Mouse (Mus musculus) lung, postnatal 0 days (tissue): ENCODE measurements around the gene Elavl2. TPM values are rescaled to one million over a fixed set of nuclear protein-coding genes. Genes with fewer than 3 reads are reported as not detected.

ENCODE experiments used
- ATAC-seq: fragments of 200-750 bp; cut with Nextera tagmentation; 2 replicates; pipeline ENCODE4 v1.8.0; 2017; ENCODE audit warnings: moderate library complexity
- DNase-seq: peaks from one replicate; pipeline ENCODE4 v3.0.0-alpha.2; 2016; ENCODE audit warnings: low spot score
- H3K27ac ChIP-seq: fragments of 300-500 bp; sonication (generic); 2 replicates; pipeline ENCODE4 v1.5.1; 2014; ENCODE audit warnings: antibody characterized with exemption, mild to moderate bottlenecking, low read length, mixed read lengths
- H3K27me3 ChIP-seq: fragments of 300-500 bp; sonication (generic); replicated peaks from 2 replicates; pipeline ENCODE4 v1.6.1; 2014; ENCODE audit warnings: low read length, mixed read lengths; ENCODE audit not compliant: insufficient read depth
- H3K36me3 ChIP-seq: fragments of 300-500 bp; sonication (generic); 2 replicates; pipeline ENCODE4 v1.6.1; 2014; ENCODE audit warnings: low read length, mixed read lengths; ENCODE audit not compliant: insufficient read depth
- H3K4me1 ChIP-seq: fragments of 300-500 bp; sonication (generic); 2 replicates; pipeline ENCODE4 v1.6.1; 2014; ENCODE audit warnings: antibody characterized with exemption, low read depth, low read length, mixed read lengths; ENCODE audit not compliant: insufficient read depth
- H3K4me2 ChIP-seq: fragments of 300-500 bp; sonication (generic); replicated peaks from 2 replicates; pipeline ENCODE4 v1.6.1; 2014; ENCODE audit warnings: low read depth, mild to moderate bottlenecking, low read length, moderate library complexity, mixed read lengths
- H3K4me3 ChIP-seq: fragments of 300-500 bp; sonication (generic); 2 replicates; pipeline ENCODE4 v1.5.1; 2014; ENCODE audit warnings: low read depth, low read length
- H3K9ac ChIP-seq: fragments of 300-500 bp; sonication (generic); replicated peaks from 2 replicates; pipeline ENCODE4 v1.6.1; 2014; ENCODE audit warnings: low read depth, mild to moderate bottlenecking
- H3K9me3 ChIP-seq: fragments of 300-500 bp; sonication (generic); 2 replicates; pipeline ENCODE4 v1.6.1; 2016; ENCODE audit warnings: low read length, mixed read lengths
- CTCF ChIP-seq: IDR thresholded peaks from 2 replicates; pipeline ENCODE4 v1.5.1; 2016; ENCODE audit warnings: antibody characterized with exemption, mild to moderate bottlenecking
- EP300 ChIP-seq: IDR thresholded peaks from 2 replicates; pipeline ENCODE4 v1.6.1; 2016; ENCODE audit warnings: antibody characterized with exemption, mild to moderate bottlenecking, control low read depth
- WGBS: fragments of 180-500 bp; shearing (Covaris S2); extraction: QIAGEN DNeasy Blood & Tissue Kit; methylation state at CpG from one replicate; pipeline ENCODE4 v1.1.7; 2014; 5-methylcytosine and 5-hydroxymethylcytosine counted together
- polyA plus RNA-seq: library from polyadenylated mRNA; unstranded; fragments of >200 nt; fragmentation: Nextera tagmentation; extraction: Ambion mirVana; gene quantifications from 2 replicates; pipeline ENCODE4 v1.2.1, GENCODE M21; 2015

Gene Elavl2
- polyA plus RNA-seq, 1 experiment from 2014 or later = 0.39 TPM

DNA sequence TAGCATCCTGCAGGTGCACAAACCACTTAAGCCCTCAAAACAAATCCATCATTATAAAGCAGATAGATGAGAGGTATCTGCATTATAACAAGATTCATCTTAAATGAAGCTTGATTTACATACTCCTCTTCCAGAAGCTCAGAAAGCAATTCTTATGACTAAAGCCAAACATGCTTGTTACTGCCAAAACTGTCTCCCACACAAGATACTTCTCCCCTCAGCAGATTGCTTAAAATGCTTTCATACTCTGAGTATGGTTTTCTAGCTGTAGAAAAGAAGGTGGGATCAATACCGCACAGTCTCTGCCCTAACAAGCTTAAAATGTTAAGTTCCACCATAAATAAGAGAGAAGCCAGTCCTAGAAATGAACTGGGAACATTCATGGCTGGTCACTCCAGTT lies 109.1 kb downstream of the Elavl2 start:
- no peak overlapping the region for H3K4me2 ChIP-seq
- H3K27me3 ChIP-seq = no peaks in the 10 kb centered on the region
- H3K9ac ChIP-seq = no peak overlapping the region
- H3K36me3 ChIP-seq = no peaks in the 10 kb centered on the region
- no peaks in the 10 kb centered on the region for H3K4me1 ChIP-seq
- ATAC-seq = no peak
- H3K4me3 ChIP-seq = no peak overlapping the region
- H3K27ac ChIP-seq = no peak overlapping the region
- no peak for TF ChIP-seq CTCF
- TF ChIP-seq EP300 = no peak
- no peak for DNase-seq
- no peaks in the 10 kb centered on the region for H3K9me3 ChIP-seq
- 93% methylated on average over 1 of the region's 1 CpGs for WGBS

DNA sequence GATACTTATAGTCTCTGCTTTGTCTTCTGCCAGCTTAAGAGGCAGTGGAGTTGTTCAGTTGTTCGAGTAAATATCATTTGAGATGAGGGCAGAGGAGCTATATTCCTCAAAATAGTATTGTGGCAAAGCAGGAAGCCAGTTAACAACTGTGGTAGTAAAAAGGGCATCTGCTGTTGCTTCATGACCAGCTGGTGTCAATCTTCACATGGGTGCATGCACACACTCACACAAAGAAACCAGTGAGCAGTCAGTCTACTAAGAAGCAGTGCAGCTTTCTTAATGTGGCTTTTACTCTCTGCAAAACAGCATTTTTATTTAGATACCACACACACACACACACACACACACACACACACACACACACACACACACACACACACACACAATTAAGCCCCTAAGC lies 110.2 kb downstream of the Elavl2 start:
- Histone ChIP-seq H3K9me3 (no peaks in the 10 kb centered on the region), H3K27ac (no peak overlapping the region), H3K4me2 (no peak overlapping the region), H3K36me3 (no peaks in the 10 kb centered on the region), H3K4me3 (no peak overlapping the region), H3K9ac (no peak overlapping the region), H3K27me3 (no peaks in the 10 kb centered on the region), H3K4me1 (no peaks in the 10 kb centered on the region)
- 71% methylated on average over 1 of the region's 1 CpGs for WGBS
- ATAC-seq (no peak), DNase-seq (no peak)
- no peak for TF ChIP-seq EP300
- no peak for TF ChIP-seq CTCF

GRCm38 (mm10) chr4:91289151-91289550 lies 111.4 kb downstream of the Elavl2 start:
- ATAC-seq (no peak), DNase-seq (no peak)
- TF ChIP-seq CTCF = no peak
- TF ChIP-seq EP300 = no peak
- Histone ChIP-seq H3K27me3 (no peaks in the 10 kb centered on the region), H3K4me1 (no peaks in the 10 kb centered on the region), H3K27ac (no peak overlapping the region), H3K4me2 (no peak overlapping the region), H3K36me3 (no peaks in the 10 kb centered on the region), H3K4me3 (no peak overlapping the region), H3K9ac (no peak overlapping the region), H3K9me3 (no peaks in the 10 kb centered on the region)
- WGBS = 76% methylated on average over 1 of the region's 1 CpGs

- Histone ChIP-seq H3K36me3 (no peaks in the 10 kb centered on the region), H3K9ac (no peak overlapping the region), H3K27ac (no peak overlapping the region), H3K4me2 (no peak overlapping the region), H3K27me3 (no peaks in the 10 kb centered on the region), H3K9me3 (no peaks in the 10 kb centered on the region), H3K4me1 (no peaks in the 10 kb centered on the region), H3K4me3 (no peak overlapping the region)
- 75% methylated on average over 1 of the region's 1 CpGs for WGBS
- ATAC-seq (no peak), DNase-seq (no peak)
- TF ChIP-seq CTCF (no peak), EP300 (no peak)
These were observed 132.2 kb downstream of the Elavl2 start for GRCm38 (mm10) chr4:91268390-91268789.

GRCm38 (mm10) chr4:91263733-91264440 lies 136.7 kb downstream of the Elavl2 start:
- Histone ChIP-seq H3K4me3 (no peak overlapping the region), H3K9me3 (no peaks in the 10 kb centered on the region), H3K27ac (no peak overlapping the region), H3K36me3 (no peaks in the 10 kb centered on the region), H3K9ac (no peak overlapping the region), H3K27me3 (no peaks in the 10 kb centered on the region), H3K4me2 (no peak overlapping the region), H3K4me1 (no peaks in the 10 kb centered on the region)
- peak; percentile 17 for DNase-seq
- TF ChIP-seq EP300 = no peak
- TF ChIP-seq CTCF = no peak
- WGBS = 67% methylated on average over 19 of the region's 19 CpGs
- ATAC-seq = peak; percentile 23; the same call in 1 of the 2 replicates

DNA sequence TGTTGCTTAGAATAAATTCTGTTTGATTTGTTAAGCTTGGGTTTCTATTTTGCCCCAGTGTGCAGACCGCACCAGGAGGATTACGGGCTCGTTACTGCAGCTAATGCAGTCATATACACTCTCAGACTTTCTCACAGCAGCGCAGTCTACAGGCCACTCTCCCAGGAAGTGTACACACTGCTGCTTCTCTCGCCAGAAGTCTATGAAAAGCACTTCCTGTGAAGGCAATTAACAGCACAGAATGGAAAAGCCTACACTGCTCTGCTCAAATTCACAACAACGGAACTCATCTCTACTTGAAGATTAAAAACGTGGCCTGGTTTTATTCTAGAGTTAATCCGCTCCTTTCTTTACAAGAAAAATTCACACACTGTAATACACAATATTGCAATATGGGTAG lies 137.7 kb downstream of the Elavl2 start:
- Histone ChIP-seq H3K9me3 (no peaks in the 10 kb centered on the region), H3K27me3 (no peaks in the 10 kb centered on the region), H3K36me3 (no peaks in the 10 kb centered on the region), H3K4me1 (no peaks in the 10 kb centered on the region), H3K4me3 (no peak overlapping the region), H3K4me2 (no peak overlapping the region), H3K27ac (no peak overlapping the region), H3K9ac (no peak overlapping the region)
- no peak for DNase-seq
- WGBS = 80% methylated on average over 8 of the region's 8 CpGs
- TF ChIP-seq EP300 = no peak
- no peak for ATAC-seq

- Histone ChIP-seq H3K9ac (no peak overlapping the region), H3K27ac (no peak overlapping the region), H3K4me2 (no peak overlapping the region), H3K9me3 (no peaks in the 10 kb centered on the region), H3K36me3 (no peaks in the 10 kb centered on the region), H3K27me3 (no peaks in the 10 kb centered on the region), H3K4me3 (no peak overlapping the region), H3K4me1 (no peaks in the 10 kb centered on the region)
- 95% methylated on average over 4 of the region's 4 CpGs for WGBS
- no peak for TF ChIP-seq EP300
- no peak for TF ChIP-seq CTCF
- ATAC-seq (no peak), DNase-seq (no peak)
These were observed 140.0 kb downstream of the Elavl2 start for GRCm38 (mm10) chr4:91260622-91261021.
